Mouse (Mus musculus): Measurements from ENCODE around the gene Trak2. TPM values are rescaled to one million over a fixed set of nuclear protein-coding genes. Genes with fewer than 3 reads are reported as not detected.

Gene Trak2
- polyA plus RNA-seq, 1 experiment = 13.0 TPM

DNA sequence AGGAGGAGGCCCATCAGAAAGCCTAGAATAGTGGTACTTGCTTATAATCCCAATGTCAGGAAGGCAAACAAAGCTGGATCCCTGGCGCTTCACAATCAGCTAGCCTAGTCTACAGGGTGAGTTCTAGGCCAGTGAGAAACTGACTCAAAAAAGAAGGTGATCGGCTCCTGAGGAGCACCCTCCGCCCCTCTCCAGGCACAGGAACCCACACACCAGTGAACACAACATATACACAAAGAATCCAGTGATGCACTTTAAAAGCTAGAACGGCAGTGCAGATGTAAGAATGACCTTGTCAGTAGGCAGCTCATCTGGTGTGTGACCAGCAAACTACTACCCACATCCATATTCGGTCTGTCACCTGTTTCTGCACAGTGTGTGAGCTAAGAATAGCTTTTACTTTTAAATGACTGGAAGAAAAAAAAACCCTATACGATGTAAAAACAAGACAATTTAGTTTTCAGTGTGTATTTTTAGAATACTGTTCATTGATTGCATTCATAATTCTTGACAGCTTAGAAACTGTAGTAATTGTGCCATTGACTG, 23.6 kb downstream of the Trak2 start:
- H3K4me1 ChIP-seq (ENCODE audit: control insufficient read depth, insufficient read depth, insufficient read length, low read length) = peaks cover 26% of the 10 kb centered on the region; the same call in 1 of the 2 replicates
- H3K4me3 ChIP-seq (ENCODE audit: low read depth, low read length) = no peak overlapping the region
- H3K27me3 ChIP-seq (ENCODE audit: control insufficient read depth, insufficient read depth, low read length) = no peaks in the 10 kb centered on the region
- 87% methylated on average over 6 of the region's 6 CpGs for WGBS
- peaks cover 5% of the 10 kb centered on the region for H3K36me3 ChIP-seq (ENCODE audit: control insufficient read depth, insufficient read depth, low read length)
- H3K27ac ChIP-seq (ENCODE audit: insufficient read depth, low read depth, low read length) = no peak overlapping the region
- no peak for TF ChIP-seq CTCF (IDR thresholded peaks at IDR 0.05; ENCODE audit: extremely low read depth, insufficient read length, insufficient replicate concordance, low read depth, low read length)
- TF ChIP-seq POLR2A (IDR thresholded peaks at IDR 0.05; ENCODE audit: low read depth, low read length) = no peak

DNA sequence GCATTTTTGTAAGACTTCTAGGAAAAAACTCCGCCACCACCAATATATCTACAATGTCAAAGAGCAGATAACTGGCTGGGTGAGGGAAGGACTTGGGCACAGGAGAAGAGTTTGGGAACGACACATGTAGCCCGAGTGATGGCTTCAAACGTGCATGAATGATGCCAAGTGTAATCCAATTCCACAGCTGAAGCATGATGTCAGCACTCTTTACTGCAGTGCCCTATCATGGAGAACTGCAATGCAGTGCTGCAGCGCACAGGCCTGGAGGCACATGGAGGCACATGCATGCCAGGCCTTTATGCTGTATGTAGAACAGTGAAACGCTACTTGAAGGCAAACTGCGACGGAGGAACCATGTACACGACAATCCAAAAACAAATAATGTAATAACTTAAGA, 26.5 kb downstream of the Trak2 start:
- 88% methylated on average over 9 of the region's 9 CpGs for WGBS
- no peak overlapping the region for H3K27ac ChIP-seq (ENCODE audit: insufficient read depth, low read depth, low read length)

DNA sequence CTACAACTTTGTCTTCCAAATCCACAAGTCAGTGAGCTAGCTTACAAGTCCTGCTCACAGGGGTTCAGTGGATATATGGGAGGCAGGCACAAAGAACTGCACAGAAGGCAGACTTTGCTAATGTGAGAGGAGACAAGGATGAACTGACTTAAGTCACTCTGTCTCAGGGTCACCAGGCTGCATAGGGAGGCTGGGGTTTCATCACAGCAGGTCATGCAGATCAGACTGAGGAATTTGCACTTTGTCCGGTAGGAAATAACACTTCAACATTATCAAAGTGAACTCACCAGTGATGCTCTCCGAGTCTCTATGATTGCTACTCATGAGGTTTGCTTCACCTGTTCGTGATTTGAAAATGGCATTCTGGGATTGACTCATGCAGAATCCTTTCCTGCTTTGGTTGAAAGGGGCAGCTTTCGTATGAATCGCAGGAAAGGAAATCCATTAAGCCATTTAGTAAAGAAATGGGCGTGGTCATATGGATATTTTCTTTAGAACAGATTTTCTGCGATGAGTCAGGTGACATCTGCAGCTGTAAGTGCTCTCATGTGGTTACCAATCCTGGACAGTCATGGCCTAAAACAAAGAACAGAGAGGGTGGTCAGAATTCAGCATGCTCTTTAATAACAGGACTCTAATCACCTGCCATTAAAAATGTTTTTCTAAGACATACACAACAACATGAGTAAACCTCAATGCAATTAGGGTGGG, 27.1 kb downstream of the Trak2 start:
- WGBS = 53% methylated on average over 7 of the region's 7 CpGs
- TF ChIP-seq POLR2A (IDR thresholded peaks at IDR 0.05; ENCODE audit: low read depth, low read length) (no peak), CTCF (IDR thresholded peaks at IDR 0.05; ENCODE audit: extremely low read depth, insufficient read length, insufficient replicate concordance, low read depth, low read length) (no peak)
- H3K27me3 ChIP-seq (ENCODE audit: control insufficient read depth, insufficient read depth, low read length) = no peaks in the 10 kb centered on the region
- peaks cover 5% of the 10 kb centered on the region for H3K36me3 ChIP-seq (ENCODE audit: control insufficient read depth, insufficient read depth, low read length)
- H3K4me1 ChIP-seq (ENCODE audit: control insufficient read depth, insufficient read depth, insufficient read length, low read length) = peaks cover 11% of the 10 kb centered on the region; the same call in 1 of the 2 replicates
- H3K4me3 ChIP-seq (ENCODE audit: low read depth, low read length) = no peak overlapping the region
- no peak overlapping the region for H3K27ac ChIP-seq (ENCODE audit: insufficient read depth, low read depth, low read length)

More for the DNA sequence above, 26.5 kb downstream of the Trak2 start:
- Histone ChIP-seq H3K27me3 (ENCODE audit: control insufficient read depth, insufficient read depth, low read length) (no peaks in the 10 kb centered on the region), H3K4me3 (ENCODE audit: low read depth, low read length) (no peak overlapping the region), H3K36me3 (ENCODE audit: control insufficient read depth, insufficient read depth, low read length) (peaks cover 5% of the 10 kb centered on the region), H3K4me1 (ENCODE audit: control insufficient read depth, insufficient read depth, insufficient read length, low read length) (peaks cover 13% of the 10 kb centered on the region; the same call in 1 of the 2 replicates)
- TF ChIP-seq CTCF (IDR thresholded peaks at IDR 0.05; ENCODE audit: extremely low read depth, insufficient read length, insufficient replicate concordance, low read depth, low read length) = no peak
- no peak for TF ChIP-seq POLR2A (IDR thresholded peaks at IDR 0.05; ENCODE audit: low read depth, low read length)

DNA sequence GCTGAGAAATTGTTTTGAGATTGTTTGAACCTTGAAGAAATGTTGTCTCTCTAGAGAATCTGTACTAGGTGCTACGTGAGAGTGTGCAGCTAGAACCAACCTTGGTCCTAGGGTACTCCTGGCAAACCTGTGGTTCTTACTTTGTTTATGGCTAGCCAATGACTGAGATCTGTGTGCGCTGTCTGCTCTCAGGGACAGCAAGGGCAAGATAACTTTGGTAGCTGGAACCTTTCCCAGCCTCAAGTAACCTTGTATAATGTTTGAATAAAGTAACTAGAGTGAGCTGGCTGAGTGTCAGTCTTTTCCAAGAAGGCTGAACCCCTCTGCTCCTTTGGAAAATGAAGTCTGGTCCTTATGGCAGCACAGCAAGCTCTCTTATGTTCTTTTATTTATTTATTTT, 27.7 kb downstream of the Trak2 start:
- Histone ChIP-seq H3K4me3 (ENCODE audit: low read depth, low read length) (no peak overlapping the region), H3K27me3 (ENCODE audit: control insufficient read depth, insufficient read depth, low read length) (no peaks in the 10 kb centered on the region), H3K4me1 (ENCODE audit: control insufficient read depth, insufficient read depth, insufficient read length, low read length) (peaks cover 7% of the 10 kb centered on the region; the same call in 1 of the 2 replicates), H3K36me3 (ENCODE audit: control insufficient read depth, insufficient read depth, low read length) (peaks cover 5% of the 10 kb centered on the region), H3K27ac (ENCODE audit: insufficient read depth, low read depth, low read length) (no peak overlapping the region)
- 83% methylated on average over 2 of the region's 2 CpGs for WGBS
- no peak for TF ChIP-seq POLR2A (IDR thresholded peaks at IDR 0.05; ENCODE audit: low read depth, low read length)
- no peak for TF ChIP-seq CTCF (IDR thresholded peaks at IDR 0.05; ENCODE audit: extremely low read depth, insufficient read length, insufficient replicate concordance, low read depth, low read length)

DNA sequence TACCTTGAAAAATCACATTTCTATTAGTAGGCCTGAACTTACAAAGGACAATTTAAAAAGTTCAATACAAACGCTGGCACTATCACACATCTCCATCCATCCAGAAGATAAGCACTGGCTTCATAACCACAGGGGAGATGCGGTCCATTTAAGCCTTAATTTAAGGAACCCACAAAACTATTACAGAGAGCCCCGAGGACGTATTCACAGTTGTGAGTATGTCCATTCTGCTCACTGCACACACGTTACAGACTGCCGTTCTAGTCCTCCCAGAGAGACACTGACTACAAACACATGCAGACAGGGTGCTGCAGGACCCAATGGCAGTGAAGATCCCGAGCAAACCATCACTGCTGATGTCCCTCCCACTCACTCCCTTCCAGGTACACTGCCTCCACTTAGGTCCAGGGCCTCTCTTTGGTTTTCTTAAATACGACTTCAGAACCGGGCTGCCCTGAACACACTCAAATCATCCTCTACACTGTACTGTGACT, 35.6 kb downstream of the Trak2 start:
- no peaks in the 10 kb centered on the region for H3K27me3 ChIP-seq (ENCODE audit: control insufficient read depth, insufficient read depth, low read length)
- WGBS = 93% methylated on average over 9 of the region's 9 CpGs

DNA sequence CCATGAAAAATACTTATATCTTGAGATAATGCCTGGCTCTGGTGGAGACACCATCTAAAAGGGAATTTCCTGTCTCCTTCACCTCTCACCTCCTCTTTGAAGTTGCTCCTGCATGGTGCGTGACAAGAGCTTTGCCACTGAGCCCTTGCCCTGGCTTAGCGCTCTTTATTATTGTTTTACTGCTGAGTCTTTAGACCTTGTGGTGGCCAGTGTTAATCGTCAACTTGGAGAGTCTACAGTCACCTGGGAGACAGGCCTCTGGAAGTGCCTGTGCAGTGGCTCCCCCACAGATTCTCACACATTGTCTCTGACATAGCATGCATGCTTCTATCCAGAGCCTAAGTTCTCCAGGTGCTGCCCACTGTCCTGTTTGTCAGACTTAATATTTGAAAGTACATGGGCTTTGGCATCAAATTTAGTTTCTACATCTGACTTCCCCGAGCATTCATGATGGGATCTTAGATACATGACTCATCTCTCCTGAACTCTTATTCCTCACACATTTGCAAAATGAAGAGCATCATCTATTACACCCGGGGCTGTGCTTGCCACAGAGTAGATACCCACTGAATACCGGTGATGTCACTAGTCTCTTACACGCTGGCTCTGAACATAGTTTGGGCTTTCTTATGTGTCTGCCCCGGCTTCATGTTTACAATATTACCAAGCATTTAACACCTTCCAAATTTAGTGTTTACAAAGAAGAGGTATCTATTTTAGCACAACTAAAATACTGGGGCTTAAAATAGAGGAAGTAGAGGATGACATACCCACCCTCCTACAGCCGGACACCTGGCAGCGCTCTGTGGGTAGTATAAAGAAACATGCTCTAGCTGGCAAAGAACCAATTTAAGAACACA, 36.3 kb downstream of the Trak2 start:
- Histone ChIP-seq H3K36me3 (ENCODE audit: control insufficient read depth, insufficient read depth, low read length) (peaks cover 5% of the 10 kb centered on the region; the same call in 1 of the 2 replicates), H3K27ac (ENCODE audit: insufficient read depth, low read depth, low read length) (no peak overlapping the region), H3K4me1 (ENCODE audit: control insufficient read depth, insufficient read depth, insufficient read length, low read length) (no peaks in the 10 kb centered on the region), H3K4me3 (ENCODE audit: low read depth, low read length) (no peak overlapping the region), H3K27me3 (ENCODE audit: control insufficient read depth, insufficient read depth, low read length) (no peaks in the 10 kb centered on the region)
- WGBS = 81% methylated on average over 10 of the region's 10 CpGs
- TF ChIP-seq POLR2A (IDR thresholded peaks at IDR 0.05; ENCODE audit: low read depth, low read length) (no peak), CTCF (IDR thresholded peaks at IDR 0.05; ENCODE audit: extremely low read depth, insufficient read length, insufficient replicate concordance, low read depth, low read length) (no peak)

More for the DNA sequence above, 35.6 kb downstream of the Trak2 start:
- Histone ChIP-seq H3K36me3 (ENCODE audit: control insufficient read depth, insufficient read depth, low read length) (peaks cover 5% of the 10 kb centered on the region; the same call in 1 of the 2 replicates), H3K4me3 (ENCODE audit: low read depth, low read length) (no peak overlapping the region), H3K4me1 (ENCODE audit: control insufficient read depth, insufficient read depth, insufficient read length, low read length) (no peaks in the 10 kb centered on the region), H3K27ac (ENCODE audit: insufficient read depth, low read depth, low read length) (no peak overlapping the region)
- TF ChIP-seq CTCF (IDR thresholded peaks at IDR 0.05; ENCODE audit: extremely low read depth, insufficient read length, insufficient replicate concordance, low read depth, low read length) = no peak
- no peak for TF ChIP-seq POLR2A (IDR thresholded peaks at IDR 0.05; ENCODE audit: low read depth, low read length)
